Mouse (Mus musculus) left cerebral cortex, adult 11 months (tissue): Measurements from ENCODE around the gene Gm5416.
"Not testable (repeated sequence)": the region's sequence is repeated elsewhere in the genome, so short reads cannot be mapped to it uniquely, and the experiment has no call there.

Source experiments
- DNase-seq: peaks from one replicate; pipeline ENCODE4 v3.0.0; 2022; ENCODE audit warnings: low spot score

Gene Gm5416

DNA sequence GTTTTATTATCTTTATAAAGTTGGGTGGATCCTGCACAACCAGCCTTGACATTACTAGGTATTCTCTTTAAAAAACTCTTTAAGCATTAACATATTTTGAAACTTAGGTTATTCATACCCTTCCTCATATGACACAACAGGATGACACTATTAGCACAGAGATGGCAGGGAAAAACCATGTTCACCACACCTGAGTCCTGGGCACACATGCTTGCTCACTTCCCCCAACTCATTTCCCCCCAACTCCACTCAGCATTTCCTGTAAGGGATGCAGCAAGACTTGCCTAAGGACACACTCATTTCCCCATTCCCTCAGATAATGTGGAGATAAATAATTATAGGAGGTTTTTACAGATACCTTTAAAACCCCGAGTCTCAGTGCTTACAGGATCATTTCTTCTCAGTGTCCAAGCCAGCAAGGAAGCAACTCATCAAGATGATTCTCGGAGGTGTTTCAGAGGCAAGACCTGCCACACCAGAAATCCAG lies at the start of gene Gm5416:
TSS of gene Gm5416 (plus strand) at position 437 of the 487 bp plus-strand sequence.
- no peak for DNase-seq

DNA sequence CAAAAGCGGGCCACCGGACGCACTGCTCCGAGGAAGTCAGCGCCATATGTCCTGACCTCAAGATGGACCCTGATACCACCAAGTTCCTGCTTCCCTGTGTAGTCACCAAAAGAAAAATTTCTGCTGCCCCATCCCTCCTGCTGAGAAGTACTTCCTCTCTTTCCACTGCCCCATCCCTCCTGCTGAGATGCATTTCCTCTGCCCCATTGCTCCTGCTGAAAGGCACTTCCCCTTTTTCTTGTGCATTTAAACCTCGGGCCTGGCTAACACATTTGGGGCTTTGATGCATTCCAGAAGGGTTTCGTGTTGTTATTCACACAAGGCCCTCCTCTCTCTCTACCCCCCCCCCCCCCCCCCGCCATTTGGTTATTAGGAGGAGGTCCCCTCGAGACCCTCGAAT lies 42.4 kb upstream of the Gm5416 start:
- DNase-seq: not testable (repeated sequence)

DNA sequence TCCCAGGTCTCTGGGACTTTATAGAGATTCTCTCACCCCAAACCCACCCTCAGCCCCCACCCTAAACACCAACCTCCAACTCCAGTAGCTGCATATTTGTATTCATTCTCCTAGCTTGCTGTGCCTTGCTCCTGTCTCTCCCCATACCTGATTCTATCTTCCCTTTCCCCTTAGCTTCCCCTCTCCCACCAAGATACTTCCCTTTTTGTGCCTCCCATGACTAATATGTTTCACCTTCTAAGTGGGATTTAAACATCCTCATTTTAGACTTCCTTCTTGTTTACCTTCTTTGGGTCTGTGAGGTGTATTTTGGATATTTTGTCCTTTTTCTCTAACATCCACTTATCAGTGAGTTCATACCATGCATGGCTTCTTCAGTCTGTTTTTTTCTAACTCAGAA lies 34.1 kb upstream of the Gm5416 start:
- DNase-seq: no peak

DNA sequence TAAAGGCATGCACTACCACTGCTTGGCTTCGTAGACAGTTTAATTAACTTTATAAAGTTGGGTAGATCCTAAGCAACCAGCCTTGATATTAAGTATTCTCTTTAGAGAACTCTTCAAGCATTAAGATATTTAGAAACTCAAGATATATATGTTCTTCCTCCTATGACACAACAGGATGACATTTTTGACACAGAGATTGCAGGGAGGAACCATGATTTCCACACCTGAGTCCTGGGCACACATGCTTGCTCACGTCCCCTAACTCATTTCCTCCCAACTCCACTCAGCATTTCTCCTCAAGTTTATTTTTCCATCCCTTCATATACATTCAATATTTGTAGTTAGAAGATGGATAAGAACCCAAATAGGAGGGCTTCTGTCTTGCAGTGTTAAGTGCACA lies 30.3 kb upstream of the Gm5416 start:
- no peak for DNase-seq

DNA sequence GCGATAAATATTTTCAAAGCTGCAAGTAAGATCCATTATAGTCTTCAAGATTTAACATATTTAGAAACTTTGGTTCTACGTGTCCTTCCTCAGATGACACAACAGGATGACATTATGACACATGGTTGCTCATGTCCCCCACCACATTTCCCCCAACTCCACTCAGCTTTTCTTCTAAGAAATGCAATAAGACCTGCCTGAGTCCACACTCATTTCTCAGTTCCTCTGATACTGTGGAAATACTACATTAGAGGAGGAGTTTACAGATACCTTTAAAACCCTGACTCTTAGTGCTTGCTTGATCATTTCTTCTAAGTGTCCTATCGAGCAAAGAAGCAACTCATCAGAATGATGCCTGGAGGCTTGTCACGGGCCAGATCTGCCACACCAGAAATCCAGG lies 26.3 kb upstream of the Gm5416 start, which contains the start of gene Gm5483:
TSS of gene Gm5483 (plus strand) at position 301 of the 400 bp plus-strand sequence.
- DNase-seq: not testable (repeated sequence)

DNA sequence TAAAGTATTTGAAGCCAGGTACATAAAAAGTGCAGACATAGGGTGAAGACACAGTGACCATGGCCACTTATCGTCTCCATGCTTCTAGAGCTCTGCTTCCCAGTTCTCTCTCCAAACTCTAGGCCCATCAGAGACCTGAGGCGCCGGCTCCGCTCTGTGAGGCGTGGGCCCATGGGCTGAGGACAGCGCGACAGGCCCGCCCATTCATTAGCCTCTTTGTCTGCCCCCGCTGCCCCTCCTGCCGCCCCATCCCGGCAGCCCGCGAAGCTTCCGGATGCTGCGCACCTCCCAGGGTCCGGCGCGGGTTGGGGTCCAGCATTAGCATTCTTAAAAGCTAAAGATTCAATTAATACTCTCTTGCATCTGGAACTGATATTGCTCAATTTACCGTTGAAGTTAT lies 11.0 kb upstream of the Gm5416 start:
- DNase-seq: no peak

DNA sequence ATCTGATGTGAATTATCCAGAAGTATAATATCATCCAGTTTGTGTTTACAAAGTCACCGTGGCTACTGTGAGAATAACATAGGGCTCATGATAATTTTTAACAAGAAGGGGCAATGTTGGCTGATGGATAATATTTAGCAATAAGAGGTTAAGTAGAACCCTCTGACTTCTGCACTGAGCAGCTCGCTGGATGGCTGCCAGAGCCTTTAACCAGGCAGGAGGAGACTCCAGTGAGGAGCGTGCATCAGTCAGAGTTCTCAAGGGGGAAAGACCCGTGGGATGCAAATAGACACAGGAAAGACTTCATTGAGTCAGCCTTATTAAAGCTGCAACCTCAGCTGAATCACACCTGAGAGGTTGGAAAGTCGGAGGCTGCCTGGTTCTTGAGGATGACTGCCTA lies 6.4 kb upstream of the Gm5416 start:
- peak; percentile 1 for DNase-seq

DNA sequence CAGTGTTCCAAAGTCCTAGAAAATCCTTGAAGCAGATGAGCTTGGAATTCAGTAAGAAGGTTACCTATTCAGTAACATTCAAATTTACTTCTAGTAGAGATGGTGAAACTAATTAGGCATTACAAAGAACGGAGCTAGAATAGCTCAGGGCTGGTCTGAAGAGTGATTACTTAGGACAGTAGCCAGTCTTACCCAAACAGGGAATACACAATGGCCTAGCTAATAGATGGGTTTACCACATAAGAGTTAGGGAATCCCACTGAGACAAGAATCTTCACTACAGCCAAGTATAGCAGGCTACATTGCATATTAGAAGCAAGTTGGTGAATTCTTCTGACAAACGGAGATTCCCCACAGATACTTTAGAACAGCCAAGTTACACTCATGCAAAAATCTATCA lies 4.5 kb upstream of the Gm5416 start:
- not testable (repeated sequence) for DNase-seq

DNA sequence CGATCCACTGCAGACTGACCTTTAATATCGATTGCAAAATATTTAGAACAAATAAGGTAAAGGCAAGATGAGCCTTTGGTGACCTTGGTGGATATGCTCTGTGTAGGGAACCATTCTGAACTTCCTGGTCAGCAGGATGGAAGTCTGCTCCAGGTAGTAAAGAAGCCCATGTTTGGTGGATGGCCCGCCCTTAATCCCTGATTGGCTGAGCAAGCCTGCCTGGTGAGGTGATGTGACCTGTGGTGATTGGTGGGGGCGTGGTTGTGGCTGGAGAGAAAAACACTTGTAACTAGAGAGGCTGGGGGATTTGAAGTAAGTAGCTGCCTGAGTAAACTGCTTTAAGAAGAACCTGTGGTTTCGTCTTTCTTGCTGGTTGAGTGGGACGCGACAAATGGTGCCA lies 11.0 kb downstream of the Gm5416 start, which contains the start of gene 2010005H15Rik:
TSS of gene 2010005H15Rik (plus strand) at position 301 of the 400 bp plus-strand sequence.
- not testable (repeated sequence) for DNase-seq

DNA sequence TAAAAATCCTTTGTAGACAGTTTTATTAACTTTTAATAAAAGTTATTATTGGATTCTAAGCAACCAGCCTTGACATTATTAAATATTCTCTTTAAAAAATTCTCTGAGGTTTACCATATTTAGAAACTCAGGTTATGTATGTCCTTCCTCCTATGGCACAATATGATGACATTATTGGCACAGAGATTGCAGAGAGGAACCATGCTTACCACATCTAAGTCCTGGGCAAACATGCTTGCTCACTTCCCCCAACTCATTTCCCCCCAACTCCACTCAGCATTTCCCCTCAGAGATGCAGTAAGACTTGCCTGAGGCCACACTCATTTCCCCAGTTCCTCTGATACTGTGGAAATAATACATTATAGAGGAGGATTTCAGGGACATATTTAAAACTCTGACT lies 50.4 kb downstream of the Gm5416 start:
- not testable (repeated sequence) for DNase-seq
